Mouse (Mus musculus): ENCODE measurements at regions not wholly inside any gene's neighbourhood (a gene's known extent, or its start where the extent isn't known, plus 50 kb on each side); places are given as distances from the start of the nearest gene placed in this dataset.

GRCm38 (mm10) chr13:78795228-78795627 lies 595.7 kb upstream of the Nr2f1 start:
- TF ChIP-seq POLR2A (IDR thresholded peaks at IDR 0.05; ENCODE audit: borderline replicate concordance, extremely low read depth, insufficient read depth, insufficient read length): no peak
- Histone ChIP-seq H3K27ac (replicated peaks; ENCODE audit: low read depth, low read length) (no peak overlapping the region), H3K36me3 (ENCODE audit: control insufficient read depth, insufficient read depth, low read length) (no peaks in the 10 kb centered on the region), H3K9ac (ENCODE audit: low read depth, low read length, severe bottlenecking) (no peak overlapping the region), H3K9me3 (ENCODE audit: control insufficient read depth, low read length) (no peaks in the 10 kb centered on the region), H3K4me1 (ENCODE audit: control insufficient read depth, insufficient read depth, low read length) (no peaks in the 10 kb centered on the region), H3K4me2 (replicated peaks; ENCODE audit: low read depth, low read length, severe bottlenecking) (no peak overlapping the region), H3K27me3 (ENCODE audit: control insufficient read depth, insufficient read depth, low read length) (no peaks in the 10 kb centered on the region), H3K4me3 (replicated peaks; ENCODE audit: low read length) (no peak overlapping the region)
- ATAC-seq (ENCODE audit: low FRiP score, low read depth): no peak
- no peak for DNase-seq (ENCODE audit: low spot score)

DNA sequence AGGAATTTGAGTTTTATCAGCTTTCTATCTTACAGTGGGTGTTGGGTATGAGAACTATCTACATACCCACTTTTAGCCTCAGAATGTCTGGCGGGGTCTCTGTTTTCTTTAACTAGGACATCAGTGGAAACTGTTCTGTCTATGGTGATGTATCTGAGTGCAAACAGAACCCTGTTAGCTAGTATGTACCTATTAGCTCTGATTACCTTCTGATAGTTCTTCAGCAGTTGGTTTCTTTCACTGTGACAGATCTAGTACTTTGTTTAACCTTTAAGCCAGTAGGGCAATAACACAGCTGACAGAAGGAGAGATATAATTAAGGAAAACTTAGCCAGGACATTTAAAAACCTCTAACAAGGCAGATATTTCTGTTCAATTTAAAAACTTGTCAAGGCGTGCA lies 584.7 kb upstream of the Nr2f1 start:
- Histone ChIP-seq H3K9ac (ENCODE audit: low read depth, low read length, severe bottlenecking) (no peak overlapping the region), H3K9me3 (ENCODE audit: control insufficient read depth, low read length) (no peaks in the 10 kb centered on the region), H3K4me2 (replicated peaks; ENCODE audit: low read depth, low read length, severe bottlenecking) (no peak overlapping the region), H3K4me1 (ENCODE audit: control insufficient read depth, insufficient read depth, low read length) (no peaks in the 10 kb centered on the region), H3K4me3 (replicated peaks; ENCODE audit: low read length) (no peak overlapping the region), H3K36me3 (ENCODE audit: control insufficient read depth, insufficient read depth, low read length) (no peaks in the 10 kb centered on the region), H3K27ac (replicated peaks; ENCODE audit: low read depth, low read length) (no peak overlapping the region), H3K27me3 (ENCODE audit: control insufficient read depth, insufficient read depth, low read length) (no peaks in the 10 kb centered on the region)
- no peak for TF ChIP-seq POLR2A (IDR thresholded peaks at IDR 0.05; ENCODE audit: borderline replicate concordance, extremely low read depth, insufficient read depth, insufficient read length)
- 39% methylated on average over 2 of the region's 2 CpGs for WGBS
- no peak for ATAC-seq (ENCODE audit: low FRiP score, low read depth)
- DNase-seq (ENCODE audit: low spot score): no peak

DNA sequence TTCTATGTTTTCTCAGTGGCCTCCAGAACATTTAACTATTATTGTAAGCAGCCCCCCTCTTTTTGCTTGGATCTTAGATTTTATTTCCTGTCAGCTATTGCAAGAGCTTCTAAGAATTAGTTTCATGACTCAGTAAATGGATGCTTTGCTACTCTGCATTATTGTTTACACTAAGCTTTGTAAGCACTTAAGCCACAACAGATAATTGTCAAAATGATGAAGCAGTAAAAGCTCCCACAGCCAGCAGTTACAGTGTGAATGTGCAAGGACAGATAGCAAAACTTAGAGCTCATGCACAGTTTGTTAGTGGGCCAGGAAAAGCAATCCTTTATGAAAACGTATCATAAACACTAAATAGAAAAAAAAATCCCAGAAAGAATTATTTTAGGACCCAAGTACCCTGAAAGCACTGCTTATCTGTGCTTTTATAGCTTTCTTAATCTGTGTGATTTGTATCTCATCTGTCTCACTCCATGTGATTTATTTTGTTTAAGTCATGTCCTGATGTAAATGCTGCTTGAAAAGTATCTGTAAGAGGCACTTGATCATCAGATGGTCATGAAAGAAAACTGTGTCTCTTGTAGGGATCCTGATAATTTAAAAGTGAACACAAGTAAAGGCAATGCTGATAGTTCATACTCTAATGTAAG lies 584.2 kb upstream of the Nr2f1 start:
- Histone ChIP-seq H3K4me3 (replicated peaks; ENCODE audit: low read length) (no peak overlapping the region), H3K4me1 (ENCODE audit: control insufficient read depth, insufficient read depth, low read length) (no peaks in the 10 kb centered on the region), H3K9me3 (ENCODE audit: control insufficient read depth, low read length) (no peaks in the 10 kb centered on the region), H3K9ac (ENCODE audit: low read depth, low read length, severe bottlenecking) (no peak overlapping the region), H3K27me3 (ENCODE audit: control insufficient read depth, insufficient read depth, low read length) (no peaks in the 10 kb centered on the region), H3K27ac (replicated peaks; ENCODE audit: low read depth, low read length) (no peak overlapping the region), H3K4me2 (replicated peaks; ENCODE audit: low read depth, low read length, severe bottlenecking) (no peak overlapping the region), H3K36me3 (ENCODE audit: control insufficient read depth, insufficient read depth, low read length) (no peaks in the 10 kb centered on the region)
- WGBS: 61% methylated on average over 1 of the region's 1 CpGs
- TF ChIP-seq POLR2A (IDR thresholded peaks at IDR 0.05; ENCODE audit: borderline replicate concordance, extremely low read depth, insufficient read depth, insufficient read length): no peak
- ATAC-seq (ENCODE audit: low FRiP score, low read depth): no peak
- no peak for DNase-seq (ENCODE audit: low spot score)
